Mouse (Mus musculus) heart, embryonic 12.5 days (tissue): ENCODE results near the gene Npnt. TPM values are rescaled to one million over a fixed set of nuclear protein-coding genes. Genes with fewer than 3 reads are reported as not detected.
A peak's percentile ranks its signal among the peaks of the same experiment; 100 is the strongest.

Experiments
- ATAC-seq: fragments of 200-750 bp; cut with Nextera tagmentation; 2 replicates; pipeline ENCODE4 v1.8.0; 2017; ENCODE audit warnings: moderate TSS enrichment, moderate library complexity; ENCODE audit not compliant: insufficient number of reproducible peaks, low FRiP score
- H3K27ac ChIP-seq: fragments of 300-500 bp; sonication (generic); 2 replicates; pipeline ENCODE4 v1.5.1; 2016; ENCODE audit warnings: mild to moderate bottlenecking, moderate library complexity; ENCODE audit not compliant: poor library complexity, severe bottlenecking
- H3K27me3 ChIP-seq: fragments of 300-500 bp; sonication (generic); replicated peaks from 2 replicates; pipeline ENCODE4 v1.6.1; 2016; ENCODE audit warnings: mild to moderate bottlenecking, moderate library complexity
- H3K36me3 ChIP-seq: fragments of 300-500 bp; sonication (generic); 2 replicates; pipeline ENCODE4 v1.6.1; 2016; ENCODE audit warnings: mild to moderate bottlenecking, moderate library complexity
- H3K4me1 ChIP-seq: fragments of 300-500 bp; sonication (generic); replicated peaks from 2 replicates; pipeline ENCODE4 v1.6.1; 2016; ENCODE audit warnings: mild to moderate bottlenecking
- H3K4me2 ChIP-seq: fragments of 300-500 bp; sonication (generic); 2 replicates; pipeline ENCODE4 v1.6.1; 2016; ENCODE audit warnings: mild to moderate bottlenecking, moderate library complexity
- H3K4me3 ChIP-seq: fragments of 300-500 bp; sonication (generic); 2 replicates; pipeline ENCODE4 v1.5.1; 2016; ENCODE audit warnings: mild to moderate bottlenecking
- H3K9ac ChIP-seq: fragments of 300-500 bp; sonication (generic); 2 replicates; pipeline ENCODE4 v1.6.1; 2016; ENCODE audit warnings: mild to moderate bottlenecking, moderate library complexity
- H3K9me3 ChIP-seq: fragments of 300-500 bp; sonication (generic); replicated peaks from 2 replicates; pipeline ENCODE4 v1.6.1; 2016; ENCODE audit warnings: mild to moderate bottlenecking, moderate library complexity
- WGBS: fragments of 180-500 bp; shearing (Covaris S2); methylation state at CpG from one replicate; pipeline ENCODE4 v1.1.7; 2016; 5-methylcytosine and 5-hydroxymethylcytosine counted together
- polyA plus RNA-seq: library from polyadenylated mRNA; unstranded; fragments of >200 nt; fragmentation: Nextera tagmentation; extraction: Ambion mirVana; gene quantifications from 2 replicates; pipeline ENCODE4 v1.2.1, GENCODE M21; 2016

Npnt gene
- polyA plus RNA-seq, 1 experiment from 2014 or later, result 23.7 TPM

GRCm38 (mm10) chr3:132962631-132963361, 12.7 kb upstream of the Npnt start:
- 77% methylated on average over 7 of the region's 7 CpGs for WGBS

GRCm38 (mm10) chr3:132950529-132950880, 414 bp upstream of the Npnt start:
- H3K27ac ChIP-seq, result no peak overlapping the region

More at GRCm38 (mm10) chr3:132962631-132963361, 12.7 kb upstream of the Npnt start:
- Histone ChIP-seq H3K4me3 (no peak overlapping the region), H3K27ac (no peak overlapping the region), H3K9ac (no peak overlapping the region), H3K9me3 (no peaks in the 10 kb centered on the region), H3K27me3 (no peaks in the 10 kb centered on the region), H3K4me1 (peaks cover 6% of the 10 kb centered on the region), H3K36me3 (no peaks in the 10 kb centered on the region), H3K4me2 (no peak overlapping the region)
- no peak for ATAC-seq

GRCm38 (mm10) chr3:132949380-132949790, 706 bp downstream of the Npnt start:
- H3K27ac ChIP-seq, result no peak overlapping the region
- no peaks in the 10 kb centered on the region for H3K27me3 ChIP-seq
- H3K9me3 ChIP-seq, result no peaks in the 10 kb centered on the region
- under 1% methylated on average over 26 of the region's 26 CpGs for WGBS
- H3K4me1 ChIP-seq, result peaks cover 19% of the 10 kb centered on the region
- peak overlapping the region; percentile 98 for H3K4me2 ChIP-seq
- H3K36me3 ChIP-seq, result 0 out of 2 replicates have a peak, but pooled peaks cover 3% of the 10 kb centered on the region
- H3K4me3 ChIP-seq, result peak overlapping the region; percentile 82
- H3K9ac ChIP-seq, result peak overlapping the region; percentile 76
- peak; percentile 68 for ATAC-seq

More at GRCm38 (mm10) chr3:132950529-132950880, 414 bp upstream of the Npnt start:
- 9% methylated on average over 7 of the region's 7 CpGs for WGBS
- H3K9ac ChIP-seq, result peak overlapping the region; percentile 76
- 0 out of 2 replicates have a peak, but pooled peaks cover 3% of the 10 kb centered on the region for H3K36me3 ChIP-seq
- H3K27me3 ChIP-seq, result no peaks in the 10 kb centered on the region
- H3K9me3 ChIP-seq, result no peaks in the 10 kb centered on the region
- H3K4me2 ChIP-seq, result peak overlapping the region; percentile 98
- ATAC-seq, result no peak; the same call in 1 of the 2 replicates
- H3K4me3 ChIP-seq, result peak overlapping the region; percentile 82
- H3K4me1 ChIP-seq, result peaks cover 14% of the 10 kb centered on the region; the same call in 1 of the 2 replicates

- no peaks in the 10 kb centered on the region for H3K9me3 ChIP-seq
- H3K27me3 ChIP-seq, result no peaks in the 10 kb centered on the region
- WGBS, result 15% methylated on average over 7 of the region's 7 CpGs
- 0 out of 2 replicates have a peak overlapping the region, but pooled peaks have one; percentile 82 for H3K4me3 ChIP-seq
- 0 out of 2 replicates have a peak, but pooled peaks cover 3% of the 10 kb centered on the region for H3K36me3 ChIP-seq
- peaks cover 25% of the 10 kb centered on the region for H3K4me1 ChIP-seq
- H3K27ac ChIP-seq, result no peak overlapping the region
- H3K4me2 ChIP-seq, result peak overlapping the region; percentile 98
- H3K9ac ChIP-seq, result no peak overlapping the region
- no peak for ATAC-seq
Observed at GRCm38 (mm10) chr3:132948298-132948795, 1.7 kb downstream of the Npnt start.

- no peaks in the 10 kb centered on the region for H3K9me3 ChIP-seq
- H3K4me3 ChIP-seq, result no peak overlapping the region
- 87% methylated on average over 5 of the region's 5 CpGs for WGBS
- ATAC-seq, result no peak
- H3K4me1 ChIP-seq, result peaks cover 25% of the 10 kb centered on the region
- H3K27ac ChIP-seq, result no peak overlapping the region
- H3K27me3 ChIP-seq, result no peaks in the 10 kb centered on the region
- no peak overlapping the region for H3K9ac ChIP-seq
- 0 out of 2 replicates have a peak, but pooled peaks cover 3% of the 10 kb centered on the region for H3K36me3 ChIP-seq
- no peak overlapping the region for H3K4me2 ChIP-seq
Observed at GRCm38 (mm10) chr3:132946086-132946485, 4.0 kb downstream of the Npnt start.

- H3K36me3 ChIP-seq, result 0 out of 2 replicates have a peak, but pooled peaks cover 3% of the 10 kb centered on the region
- WGBS, result 68% methylated on average over 7 of the region's 7 CpGs
- H3K4me2 ChIP-seq, result no peak overlapping the region
- peaks cover 25% of the 10 kb centered on the region for H3K4me1 ChIP-seq
- no peak overlapping the region for H3K4me3 ChIP-seq
- H3K9ac ChIP-seq, result no peak overlapping the region
- ATAC-seq, result no peak
- no peaks in the 10 kb centered on the region for H3K9me3 ChIP-seq
- no peak overlapping the region for H3K27ac ChIP-seq
- H3K27me3 ChIP-seq, result no peaks in the 10 kb centered on the region
Observed at GRCm38 (mm10) chr3:132945669-132946068, 4.4 kb downstream of the Npnt start.

- WGBS, result 58% methylated on average over 3 of the region's 3 CpGs
- Histone ChIP-seq H3K27me3 (no peaks in the 10 kb centered on the region), H3K9ac (no peak overlapping the region), H3K4me3 (no peak overlapping the region), H3K27ac (no peak overlapping the region), H3K9me3 (no peaks in the 10 kb centered on the region), H3K4me2 (no peak overlapping the region), H3K36me3 (0 out of 2 replicates have a peak, but pooled peaks cover 3% of the 10 kb centered on the region), H3K4me1 (peaks cover 25% of the 10 kb centered on the region)
- ATAC-seq, result no peak
Observed at GRCm38 (mm10) chr3:132944609-132945008, 5.5 kb downstream of the Npnt start.

- no peak for ATAC-seq
- no peaks in the 10 kb centered on the region for H3K27me3 ChIP-seq
- no peak overlapping the region for H3K4me2 ChIP-seq
- H3K4me1 ChIP-seq, result peaks cover 23% of the 10 kb centered on the region
- 55% methylated on average over 7 of the region's 7 CpGs for WGBS
- H3K9ac ChIP-seq, result no peak overlapping the region
- H3K27ac ChIP-seq, result no peak overlapping the region
- no peaks in the 10 kb centered on the region for H3K9me3 ChIP-seq
- no peak overlapping the region for H3K4me3 ChIP-seq
- H3K36me3 ChIP-seq, result 0 out of 2 replicates have a peak, but pooled peaks cover 3% of the 10 kb centered on the region
Observed at GRCm38 (mm10) chr3:132944193-132944592, 5.9 kb downstream of the Npnt start.

GRCm38 (mm10) chr3:132942778-132943177, 7.3 kb downstream of the Npnt start:
- ATAC-seq, result no peak
- Histone ChIP-seq H3K27me3 (no peaks in the 10 kb centered on the region), H3K36me3 (0 out of 2 replicates have a peak, but pooled peaks cover 3% of the 10 kb centered on the region), H3K9me3 (no peaks in the 10 kb centered on the region), H3K4me1 (peaks cover 14% of the 10 kb centered on the region), H3K9ac (no peak overlapping the region), H3K4me2 (no peak overlapping the region), H3K4me3 (no peak overlapping the region), H3K27ac (no peak overlapping the region)
- WGBS, result 82% methylated on average over 6 of the region's 6 CpGs

- Histone ChIP-seq H3K9me3 (no peaks in the 10 kb centered on the region), H3K36me3 (no peaks in the 10 kb centered on the region), H3K9ac (no peak overlapping the region), H3K4me3 (no peak overlapping the region), H3K4me1 (peaks cover 11% of the 10 kb centered on the region), H3K4me2 (no peak overlapping the region), H3K27me3 (no peaks in the 10 kb centered on the region), H3K27ac (no peak overlapping the region)
- no peak for ATAC-seq
- WGBS, result 67% methylated on average over 10 of the region's 10 CpGs
Observed at GRCm38 (mm10) chr3:132940181-132940990, 9.7 kb downstream of the Npnt start.

- Histone ChIP-seq H3K4me1 (peaks cover 2% of the 10 kb centered on the region; the same call in 1 of the 2 replicates), H3K27ac (no peak overlapping the region), H3K4me2 (no peak overlapping the region), H3K9ac (no peak overlapping the region), H3K9me3 (no peaks in the 10 kb centered on the region), H3K27me3 (no peaks in the 10 kb centered on the region), H3K36me3 (no peaks in the 10 kb centered on the region), H3K4me3 (no peak overlapping the region)
- ATAC-seq, result no peak
- 88% methylated on average over 8 of the region's 8 CpGs for WGBS
Observed at GRCm38 (mm10) chr3:132939006-132939405, 11.1 kb downstream of the Npnt start.
